Mouse (Mus musculus) midbrain, embryonic 16.5 days (tissue): Measurements from ENCODE around the gene E130208F15Rik. TPM values are rescaled to one million over a fixed set of nuclear protein-coding genes. Genes with fewer than 3 reads are reported as not detected.

Experiments used
- ATAC-seq: fragments of 200-750 bp; cut with Nextera tagmentation; 2 replicates; pipeline ENCODE4 v1.8.0; 2017; ENCODE audit warnings: moderate TSS enrichment
- H3K27ac ChIP-seq: fragments of 300-500 bp; sonication (generic); 2 replicates; pipeline ENCODE4 v1.5.1; 2014; ENCODE audit warnings: mild to moderate bottlenecking, low read length, mixed read lengths
- H3K27me3 ChIP-seq: fragments of 300-500 bp; sonication (generic); 2 replicates; pipeline ENCODE4 v1.6.1; 2014; ENCODE audit warnings: low read depth, low read length, mixed read lengths; ENCODE audit not compliant: control insufficient read depth, insufficient read depth
- H3K36me3 ChIP-seq: fragments of 300-500 bp; sonication (generic); 2 replicates; pipeline ENCODE4 v1.6.1; 2014; ENCODE audit warnings: mild to moderate bottlenecking, low read length, moderate library complexity, mixed read lengths; ENCODE audit not compliant: control insufficient read depth, insufficient read depth
- H3K4me1 ChIP-seq: fragments of 300-500 bp; sonication (generic); 2 replicates; pipeline ENCODE4 v1.6.1; 2014; ENCODE audit warnings: mild to moderate bottlenecking, low read length, mixed read lengths; ENCODE audit not compliant: control insufficient read depth, insufficient read depth
- H3K4me2 ChIP-seq: fragments of 300-500 bp; sonication (generic); 2 replicates; pipeline ENCODE4 v1.6.1; 2014; ENCODE audit warnings: mild to moderate bottlenecking, low read length, mixed read lengths
- H3K4me3 ChIP-seq: fragments of 300-500 bp; sonication (generic); 2 replicates; pipeline ENCODE4 v1.5.1; 2014; ENCODE audit warnings: low read depth, mild to moderate bottlenecking, low read length, moderate library complexity, mixed read lengths
- H3K9ac ChIP-seq: fragments of 300-500 bp; sonication (generic); 2 replicates; pipeline ENCODE4 v1.6.1; 2014; ENCODE audit warnings: low read depth, low read length, mixed read lengths
- H3K9me3 ChIP-seq: fragments of 300-500 bp; sonication (generic); replicated peaks from 2 replicates; pipeline ENCODE4 v1.6.1; 2014; ENCODE audit warnings: mild to moderate bottlenecking, low read length, mixed read lengths; ENCODE audit not compliant: control insufficient read depth, poor library complexity, severe bottlenecking
- WGBS: fragments of 180-500 bp; shearing (Covaris S2); extraction: QIAGEN DNeasy Blood & Tissue Kit; methylation state at CpG from one replicate; pipeline ENCODE4 v1.1.7; 2014; 5-methylcytosine and 5-hydroxymethylcytosine counted together
- polyA plus RNA-seq: library from polyadenylated mRNA; unstranded; fragments of >200 nt; fragmentation: Nextera tagmentation; extraction: Ambion mirVana; gene quantifications from 2 replicates; pipeline ENCODE4 v1.2.1, GENCODE M21; 2015

The E130208F15Rik gene
- polyA plus RNA-seq, 1 experiment from 2014 or later, result not detected

- H3K9ac ChIP-seq, result 0 out of 2 replicates have a peak overlapping the region, but pooled peaks have one; percentile 33
Observed at GRCm38 (mm10) chr7:30336384-30336783, 14.8 kb downstream of the E130208F15Rik start.

GRCm38 (mm10) chr7:30339432-30340109 lies 18.0 kb downstream of the E130208F15Rik start:
- Histone ChIP-seq H3K4me1 (0 out of 2 replicates have a peak, but pooled peaks cover 5% of the 10 kb centered on the region), H3K27ac (no peak overlapping the region), H3K27me3 (peaks cover 24% of the 10 kb centered on the region), H3K4me2 (no peak overlapping the region), H3K4me3 (no peak overlapping the region), H3K36me3 (no peaks in the 10 kb centered on the region), H3K9ac (no peak overlapping the region), H3K9me3 (no peaks in the 10 kb centered on the region)
- 63% methylated on average over 5 of the region's 5 CpGs for WGBS
- no peak for ATAC-seq

More at GRCm38 (mm10) chr7:30336384-30336783, 14.8 kb downstream of the E130208F15Rik start:
- Histone ChIP-seq H3K27me3 (peaks cover 17% of the 10 kb centered on the region), H3K4me1 (peaks cover 10% of the 10 kb centered on the region), H3K4me2 (peak overlapping the region; percentile 27; the same call in 1 of the 2 replicates), H3K27ac (no peak overlapping the region), H3K9me3 (no peaks in the 10 kb centered on the region), H3K36me3 (no peaks in the 10 kb centered on the region), H3K4me3 (no peak overlapping the region)
- peak; percentile 26; the same call in 1 of the 2 replicates for ATAC-seq
- WGBS, result 2% methylated on average over 9 of the region's 9 CpGs

- Histone ChIP-seq H3K36me3 (no peaks in the 10 kb centered on the region), H3K4me2 (no peak overlapping the region), H3K9ac (no peak overlapping the region), H3K27me3 (peaks cover 33% of the 10 kb centered on the region), H3K4me3 (no peak overlapping the region), H3K4me1 (no peaks in the 10 kb centered on the region), H3K9me3 (no peaks in the 10 kb centered on the region), H3K27ac (no peak overlapping the region)
- WGBS, result 33% methylated on average over 21 of the region's 21 CpGs
- no peak for ATAC-seq
Observed at GRCm38 (mm10) chr7:30346635-30347379, 25.3 kb downstream of the E130208F15Rik start.

DNA sequence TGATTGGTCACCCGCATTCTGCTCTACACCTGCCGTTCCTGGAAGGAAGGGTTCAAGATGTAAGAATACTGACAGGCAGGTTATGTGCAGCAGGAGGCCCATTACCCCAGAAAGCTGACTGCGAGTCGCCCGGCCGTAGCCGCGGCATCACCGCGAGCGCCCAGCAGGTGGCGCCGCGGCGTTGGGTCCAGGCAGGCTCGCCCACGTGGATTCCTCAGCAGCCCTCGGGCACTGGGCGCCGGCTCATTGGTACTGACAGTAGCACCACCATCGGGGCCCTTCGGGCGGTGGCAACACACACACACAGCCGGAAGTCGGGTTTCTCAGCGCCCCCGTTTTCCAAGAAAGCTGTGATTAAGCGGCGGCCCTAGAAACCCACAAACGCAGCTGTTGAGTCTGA lies 26.3 kb downstream of the E130208F15Rik start:
- Histone ChIP-seq H3K4me2 (peak overlapping the region; percentile 56), H3K9me3 (no peaks in the 10 kb centered on the region), H3K4me1 (no peaks in the 10 kb centered on the region), H3K27ac (no peak overlapping the region), H3K36me3 (no peaks in the 10 kb centered on the region; the same call in 1 of the 2 replicates), H3K9ac (peak overlapping the region; percentile 27; the same call in 1 of the 2 replicates), H3K4me3 (peak overlapping the region; percentile 25), H3K27me3 (peaks cover 33% of the 10 kb centered on the region)
- 2% methylated on average over 30 of the region's 30 CpGs for WGBS
- peak; percentile 70; the same call in 1 of the 2 replicates for ATAC-seq

GRCm38 (mm10) chr7:30353279-30353822 lies 31.8 kb downstream of the E130208F15Rik start:
- ATAC-seq, result no peak
- no peak overlapping the region for H3K4me2 ChIP-seq
- 21% methylated on average over 6 of the region's 6 CpGs for WGBS

DNA sequence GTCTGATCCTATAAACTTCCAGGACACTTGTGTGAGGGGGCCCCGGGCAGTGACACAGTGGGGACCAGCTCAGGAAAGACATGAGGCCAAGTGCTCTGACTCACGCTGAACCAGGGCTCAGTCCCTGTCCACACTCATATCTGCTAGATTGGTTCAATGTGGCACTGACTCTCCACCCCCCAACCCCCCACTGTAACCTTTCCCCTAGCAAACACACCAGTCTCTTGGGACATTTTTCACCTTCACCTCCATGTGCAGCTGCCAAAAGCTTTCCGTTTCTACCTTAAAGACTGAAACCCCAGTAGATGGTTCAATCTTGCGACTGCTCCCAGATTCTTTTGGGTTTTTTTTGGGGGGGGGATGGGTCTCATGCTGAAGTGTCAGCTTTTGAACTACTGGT lies 32.5 kb downstream of the E130208F15Rik start:
- no peaks in the 10 kb centered on the region for H3K9me3 ChIP-seq
- H3K4me2 ChIP-seq, result no peak overlapping the region
- peaks cover 3% of the 10 kb centered on the region; the same call in 1 of the 2 replicates for H3K27me3 ChIP-seq
- no peak overlapping the region for H3K9ac ChIP-seq
- 66% methylated on average over 4 of the region's 4 CpGs for WGBS
- no peak overlapping the region for H3K4me3 ChIP-seq
- H3K27ac ChIP-seq, result no peak overlapping the region
- peaks cover 20% of the 10 kb centered on the region for H3K4me1 ChIP-seq
- H3K36me3 ChIP-seq, result peaks cover 8% of the 10 kb centered on the region; the same call in 1 of the 2 replicates
- peak; percentile 19; the same call in 1 of the 2 replicates for ATAC-seq

More at GRCm38 (mm10) chr7:30353279-30353822, 31.8 kb downstream of the E130208F15Rik start:
- Histone ChIP-seq H3K27me3 (peaks cover 7% of the 10 kb centered on the region; the same call in 1 of the 2 replicates), H3K36me3 (peaks cover 8% of the 10 kb centered on the region; the same call in 1 of the 2 replicates), H3K4me3 (no peak overlapping the region), H3K27ac (no peak overlapping the region), H3K4me1 (peaks cover 13% of the 10 kb centered on the region), H3K9ac (no peak overlapping the region), H3K9me3 (no peaks in the 10 kb centered on the region)

- H3K9me3 ChIP-seq, result no peaks in the 10 kb centered on the region
- peaks cover 23% of the 10 kb centered on the region for H3K36me3 ChIP-seq
- no peak overlapping the region for H3K9ac ChIP-seq
- no peak for ATAC-seq
- no peak overlapping the region; the same call in 1 of the 2 replicates for H3K4me2 ChIP-seq
- H3K4me1 ChIP-seq, result peaks cover 45% of the 10 kb centered on the region
- WGBS, result 73% methylated on average over 7 of the region's 7 CpGs
- H3K27ac ChIP-seq, result no peak overlapping the region
- H3K27me3 ChIP-seq, result no peaks in the 10 kb centered on the region
- no peak overlapping the region for H3K4me3 ChIP-seq
Observed at GRCm38 (mm10) chr7:30358378-30359186, 37.0 kb downstream of the E130208F15Rik start.

- H3K4me3 ChIP-seq, result no peak overlapping the region
- H3K4me1 ChIP-seq, result peaks cover 47% of the 10 kb centered on the region
- H3K4me2 ChIP-seq, result no peak overlapping the region
- H3K27ac ChIP-seq, result no peak overlapping the region
- WGBS, result 88% methylated on average over 31 of the region's 31 CpGs
- ATAC-seq, result no peak
- no peaks in the 10 kb centered on the region for H3K9me3 ChIP-seq
- H3K9ac ChIP-seq, result no peak overlapping the region
- H3K36me3 ChIP-seq, result peaks cover 23% of the 10 kb centered on the region
- H3K27me3 ChIP-seq, result no peaks in the 10 kb centered on the region
Observed at GRCm38 (mm10) chr7:30359276-30359865, 37.8 kb downstream of the E130208F15Rik start.
